Comparison of ENCODE assay signal across 9 mouse cellular contexts in genomic region chr2:153710701-153711330, GRCm38 (mm10). TPM values are rescaled to one million over a fixed set of nuclear protein-coding genes. Genes with fewer than 3 reads are reported as not detected.
A peak's percentile ranks its signal among the peaks of the same experiment; 100 is the strongest.
DNase-seq lines count a peak whose midpoint lies in the region; ATAC-seq lines count a peak whose summit lies in the region.
"Had no signal": no experiment of that assay in that cellular context is flagged by ENCODE, and none has a peak within 500 bp of the region (broad histone marks: within the 10 kb centered on the region; RNA-seq: fewer than 3 reads in every experiment).

No protein-coding gene starts in this region.

- H3K9me3 ChIP-seq in forebrain, embryonic 14.5 days (replicated peaks; ENCODE audit: control insufficient read depth, low read length) = no peaks in the 10 kb centered on the region
- H3K9me3 ChIP-seq in forebrain, embryonic 16.5 days (ENCODE audit: control insufficient read depth, low read length) = no peaks in the 10 kb centered on the region

- H3K36me3 ChIP-seq in forebrain, embryonic 14.5 days (ENCODE audit: control insufficient read depth, insufficient read depth, low read length) = no peaks in the 10 kb centered on the region
- H3K36me3 ChIP-seq in forebrain, embryonic 16.5 days (ENCODE audit: control insufficient read depth, insufficient read depth) = no peaks in the 10 kb centered on the region

- no peak for ATAC-seq in forebrain, embryonic 14.5 days
- no peak for ATAC-seq in forebrain, embryonic 16.5 days

- WGBS in forebrain, embryonic 14.5 days = 55% methylated on average over 8 of the region's 8 CpGs
- 57% methylated on average over 8 of the region's 8 CpGs for WGBS in forebrain, embryonic 16.5 days

- peak; percentile 58 for DNase-seq in forebrain, embryonic 14.5 days (ENCODE audit: low spot score)
- DNase-seq in ovary, adult 18-20 months (ENCODE audit: low spot score) = peak; percentile 12
- DNase-seq in ovary, postnatal 36 days (ENCODE audit: low spot score) = no peak
- peak; percentile 61 to 73 for DNase-seq in cerebellum, postnatal 10 days
- DNase-seq in heart, postnatal 4 days = peak; percentile 51
- DNase-seq in lung, postnatal 36 days = peak; percentile 46
- no peak for DNase-seq in spleen, adult 12 weeks (ENCODE audit: low spot score)

- no peak overlapping the region for H3K4me2 ChIP-seq in forebrain, embryonic 14.5 days (ENCODE audit: low read length)
- H3K4me2 ChIP-seq in forebrain, embryonic 16.5 days (ENCODE audit: low read length) = no peak overlapping the region

- H3K4me1 ChIP-seq in forebrain, embryonic 14.5 days (ENCODE audit: control insufficient read depth, insufficient read depth, low read length) = peaks cover 13% of the 10 kb centered on the region
- peaks cover 8% of the 10 kb centered on the region for H3K4me1 ChIP-seq in forebrain, embryonic 16.5 days (replicated peaks; ENCODE audit: control insufficient read depth, insufficient read depth, low read length)

- no peak overlapping the region for H3K9ac ChIP-seq in forebrain, embryonic 14.5 days (ENCODE audit: low read length)
- H3K9ac ChIP-seq in forebrain, embryonic 16.5 days (replicated peaks; ENCODE audit: low read depth, low read length) = no peak overlapping the region

- H3K27me3 ChIP-seq in forebrain, embryonic 14.5 days (replicated peaks; ENCODE audit: control insufficient read depth, insufficient read depth, low read length) = no peaks in the 10 kb centered on the region
- H3K27me3 ChIP-seq in forebrain, embryonic 16.5 days (replicated peaks; ENCODE audit: control insufficient read depth, insufficient read depth, low read length) = no peaks in the 10 kb centered on the region

- H3K27ac ChIP-seq in forebrain, embryonic 14.5 days (ENCODE audit: low read depth, low read length) = no peak overlapping the region
- H3K27ac ChIP-seq in forebrain, embryonic 16.5 days (ENCODE audit: low read length) = no peak overlapping the region
- H3K27ac ChIP-seq: macrophage had no signal

- no peak overlapping the region for H3K4me3 ChIP-seq in forebrain, embryonic 14.5 days (ENCODE audit: low read depth, low read length)
- no peak overlapping the region for H3K4me3 ChIP-seq in forebrain, embryonic 16.5 days (replicated peaks; ENCODE audit: low read length)

RNA-seq across cellular contexts. Expression of gene Dnmt3c, which starts 14.4 kb away (rescaled TPM):
- 0.08 and 0.16 TPM in 2 replicates for polyA plus RNA-seq in forebrain, embryonic 14.5 days (2014; fragmentation: Nextera tagmentation; extraction: Ambion mirVana)
- polyA plus RNA-seq in forebrain, embryonic 16.5 days (2015; fragmentation: Nextera tagmentation; extraction: Ambion mirVana) = not detected in 2 replicates
- not detected for total RNA-seq in heart, postnatal 4 days (2021)

RNA-seq across cellular contexts. Expression of gene Mapre1, which starts 30.3 kb away (rescaled TPM):
- polyA plus RNA-seq in forebrain, embryonic 14.5 days (2014; fragmentation: Nextera tagmentation; extraction: Ambion mirVana) = 384 and 427 TPM in 2 replicates
- 414 and 456 TPM in 2 replicates for polyA plus RNA-seq in forebrain, embryonic 16.5 days (2015; fragmentation: Nextera tagmentation; extraction: Ambion mirVana)
- 100 to 1,000 TPM; 158 to 174 TPM for total RNA-seq in heart, postnatal 4 days (2021)

Comparison
In these comparisons a context has a peak if more than half of its experiments do, and no peak if none do; other contexts are left out.
1. DNase-seq: peak in forebrain, embryonic 14.5 days (single experiment), ovary, adult 18-20 months (single experiment), cerebellum, postnatal 10 days (2 of 2), heart, postnatal 4 days (single experiment) and lung, postnatal 36 days (single experiment); none in ovary, postnatal 36 days (single experiment) and spleen, adult 12 weeks (single experiment).